Mouse (Mus musculus): ENCODE measurements around the gene Trim10. TPM values are rescaled to one million over a fixed set of nuclear protein-coding genes. Genes with fewer than 3 reads are reported as not detected.
"Not testable (repeated sequence)": the region's sequence is repeated elsewhere in the genome, so short reads cannot be mapped to it uniquely, and the experiment has no call there.

Gene Trim10
- polyA plus RNA-seq, 1 experiment from 2014 or later = 0.88 TPM

- Histone ChIP-seq H3K4me2 (replicated peaks) (no peak overlapping the region), H3K4me1 (replicated peaks; ENCODE audit: control insufficient read depth, insufficient read depth, low read length) (no peaks in the 10 kb centered on the region), H3K9ac (no peak overlapping the region), H3K36me3 (replicated peaks; ENCODE audit: control insufficient read depth, insufficient read depth) (no peaks in the 10 kb centered on the region), H3K9me3 (ENCODE audit: control insufficient read depth, low read length) (no peaks in the 10 kb centered on the region), H3K27me3 (ENCODE audit: control insufficient read depth, insufficient read depth, low read length) (no peaks in the 10 kb centered on the region), H3K4me3 (replicated peaks; ENCODE audit: low read length) (no peak overlapping the region), H3K27ac (no peak overlapping the region)
- no peak for ATAC-seq (ENCODE audit: low FRiP score)
- 71% methylated on average over 4 of the region's 4 CpGs for WGBS
- no peak for DNase-seq (ENCODE audit: low spot score)
Observed at GRCm38 (mm10) chr17:36874636-36875035, 5.3 kb downstream of the Trim10 start.

GRCm38 (mm10) chr17:36883350-36883749, 14.0 kb downstream of the Trim10 start:
- Histone ChIP-seq H3K27me3 (ENCODE audit: control insufficient read depth, insufficient read depth, low read length) (no peaks in the 10 kb centered on the region), H3K4me2 (replicated peaks) (no peak overlapping the region), H3K36me3 (replicated peaks; ENCODE audit: control insufficient read depth, insufficient read depth) (no peaks in the 10 kb centered on the region), H3K9me3 (ENCODE audit: control insufficient read depth, low read length) (no peaks in the 10 kb centered on the region), H3K4me3 (replicated peaks; ENCODE audit: low read length) (no peak overlapping the region), H3K4me1 (replicated peaks; ENCODE audit: control insufficient read depth, insufficient read depth, low read length) (no peaks in the 10 kb centered on the region), H3K27ac (no peak overlapping the region), H3K9ac (no peak overlapping the region)
- DNase-seq (ENCODE audit: low spot score) (no peak), ATAC-seq (ENCODE audit: low FRiP score) (no peak)
- WGBS = 79% methylated on average over 2 of the region's 2 CpGs

GRCm38 (mm10) chr17:36885132-36885790, 15.9 kb downstream of the Trim10 start:
- Histone ChIP-seq H3K9ac (no peak overlapping the region), H3K36me3 (replicated peaks; ENCODE audit: control insufficient read depth, insufficient read depth) (no peaks in the 10 kb centered on the region), H3K27ac (no peak overlapping the region), H3K4me2 (replicated peaks) (no peak overlapping the region), H3K27me3 (ENCODE audit: control insufficient read depth, insufficient read depth, low read length) (no peaks in the 10 kb centered on the region), H3K9me3 (ENCODE audit: control insufficient read depth, low read length) (no peaks in the 10 kb centered on the region), H3K4me3 (replicated peaks; ENCODE audit: low read length) (no peak overlapping the region), H3K4me1 (replicated peaks; ENCODE audit: control insufficient read depth, insufficient read depth, low read length) (no peaks in the 10 kb centered on the region)
- 94% methylated on average over 12 of the region's 12 CpGs for WGBS
- DNase-seq (ENCODE audit: low spot score) (no peak), ATAC-seq (ENCODE audit: low FRiP score) (no peak)

- H3K27ac ChIP-seq = no peak within 1 kb of the TSS
- WGBS = 88% methylated on average over 5 of the region's 5 CpGs
- no peaks in the 10 kb centered on the region for H3K27me3 ChIP-seq (ENCODE audit: control insufficient read depth, insufficient read depth, low read length)
- DNase-seq (ENCODE audit: low spot score) = no peak
- H3K4me1 ChIP-seq (replicated peaks; ENCODE audit: control insufficient read depth, insufficient read depth, low read length) = no peaks in the 10 kb centered on the region
- no peak for ATAC-seq (ENCODE audit: low FRiP score)
- no peak within 1 kb of the TSS for H3K4me2 ChIP-seq (replicated peaks)
- H3K4me3 ChIP-seq (replicated peaks; ENCODE audit: low read length) = no peak within 1 kb of the TSS
- no peaks in the 10 kb centered on the region for H3K9me3 ChIP-seq (ENCODE audit: control insufficient read depth, low read length)
- no peaks in the 10 kb centered on the region for H3K36me3 ChIP-seq (replicated peaks; ENCODE audit: control insufficient read depth, insufficient read depth)
- H3K9ac ChIP-seq = no peak within 1 kb of the TSS
Observed at GRCm38 (mm10) chr17:36890073-36890903, 20.9 kb downstream of the Trim10 start, which contains the start of gene Trim40. Trim40 (minus strand) TSS chr17:36890123.

- not testable (repeated sequence) for H3K27ac ChIP-seq; DNase-seq (ENCODE audit: low spot score); H3K4me1 ChIP-seq (replicated peaks; ENCODE audit: control insufficient read depth, insufficient read depth, low read length); H3K4me3 ChIP-seq (replicated peaks; ENCODE audit: low read length); H3K4me2 ChIP-seq (replicated peaks); H3K9me3 ChIP-seq (ENCODE audit: control insufficient read depth, low read length); H3K27me3 ChIP-seq (ENCODE audit: control insufficient read depth, insufficient read depth, low read length); H3K36me3 ChIP-seq (replicated peaks; ENCODE audit: control insufficient read depth, insufficient read depth); ATAC-seq (ENCODE audit: low FRiP score); H3K9ac ChIP-seq
- WGBS = 86% methylated on average over 1 of the region's 1 CpGs
Observed at GRCm38 (mm10) chr17:36891496-36891895, 22.1 kb downstream of the Trim10 start.

GRCm38 (mm10) chr17:36892362-36892761, 23.0 kb downstream of the Trim10 start:
- Histone ChIP-seq H3K36me3 (replicated peaks; ENCODE audit: control insufficient read depth, insufficient read depth) (no peaks in the 10 kb centered on the region), H3K4me3 (replicated peaks; ENCODE audit: low read length) (no peak overlapping the region), H3K27me3 (ENCODE audit: control insufficient read depth, insufficient read depth, low read length) (no peaks in the 10 kb centered on the region), H3K9ac (no peak overlapping the region), H3K27ac (no peak overlapping the region), H3K9me3 (ENCODE audit: control insufficient read depth, low read length) (no peaks in the 10 kb centered on the region), H3K4me2 (replicated peaks) (no peak overlapping the region), H3K4me1 (replicated peaks; ENCODE audit: control insufficient read depth, insufficient read depth, low read length) (no peaks in the 10 kb centered on the region)
- WGBS = 26% methylated on average over 2 of the region's 2 CpGs
- DNase-seq (ENCODE audit: low spot score) (peak; percentile 57), ATAC-seq (ENCODE audit: low FRiP score) (no peak)

- Histone ChIP-seq H3K27ac (no peak overlapping the region), H3K27me3 (ENCODE audit: control insufficient read depth, insufficient read depth, low read length) (no peaks in the 10 kb centered on the region), H3K4me1 (replicated peaks; ENCODE audit: control insufficient read depth, insufficient read depth, low read length) (no peaks in the 10 kb centered on the region), H3K4me2 (replicated peaks) (no peak overlapping the region), H3K9me3 (ENCODE audit: control insufficient read depth, low read length) (no peaks in the 10 kb centered on the region), H3K4me3 (replicated peaks; ENCODE audit: low read length) (no peak overlapping the region), H3K9ac (no peak overlapping the region), H3K36me3 (replicated peaks; ENCODE audit: control insufficient read depth, insufficient read depth) (no peaks in the 10 kb centered on the region)
- no peak for ATAC-seq (ENCODE audit: low FRiP score)
- WGBS = 80% methylated on average over 5 of the region's 5 CpGs
- no peak for DNase-seq (ENCODE audit: low spot score)
Observed at GRCm38 (mm10) chr17:36893387-36893786, 24.0 kb downstream of the Trim10 start.

- no peaks in the 10 kb centered on the region for H3K36me3 ChIP-seq (replicated peaks; ENCODE audit: control insufficient read depth, insufficient read depth)
- no peak overlapping the region for H3K4me3 ChIP-seq (replicated peaks; ENCODE audit: low read length)
- H3K4me1 ChIP-seq (replicated peaks; ENCODE audit: control insufficient read depth, insufficient read depth, low read length) = no peaks in the 10 kb centered on the region
- WGBS = 95% methylated on average over 1 of the region's 1 CpGs
- H3K9me3 ChIP-seq (ENCODE audit: control insufficient read depth, low read length) = no peaks in the 10 kb centered on the region
- H3K27ac ChIP-seq = no peak overlapping the region
- H3K9ac ChIP-seq = no peak overlapping the region
- DNase-seq (ENCODE audit: low spot score) (peak; percentile 56), ATAC-seq (ENCODE audit: low FRiP score) (no peak)
- no peak overlapping the region for H3K4me2 ChIP-seq (replicated peaks)
- no peaks in the 10 kb centered on the region for H3K27me3 ChIP-seq (ENCODE audit: control insufficient read depth, insufficient read depth, low read length)
Observed at GRCm38 (mm10) chr17:36896583-36896982, 27.2 kb downstream of the Trim10 start.

- DNase-seq (ENCODE audit: low spot score) = no peak
- no peak overlapping the region for H3K27ac ChIP-seq
- no peak for ATAC-seq (ENCODE audit: low FRiP score)
- H3K4me2 ChIP-seq (replicated peaks) = no peak overlapping the region
- H3K9me3 ChIP-seq (ENCODE audit: control insufficient read depth, low read length) = no peaks in the 10 kb centered on the region
- H3K9ac ChIP-seq = no peak overlapping the region
- H3K4me3 ChIP-seq (replicated peaks; ENCODE audit: low read length) = no peak overlapping the region
- no peaks in the 10 kb centered on the region for H3K27me3 ChIP-seq (ENCODE audit: control insufficient read depth, insufficient read depth, low read length)
- H3K36me3 ChIP-seq (replicated peaks; ENCODE audit: control insufficient read depth, insufficient read depth) = no peaks in the 10 kb centered on the region
- H3K4me1 ChIP-seq (replicated peaks; ENCODE audit: control insufficient read depth, insufficient read depth, low read length) = no peaks in the 10 kb centered on the region
Observed at GRCm38 (mm10) chr17:36897065-36897464, 27.7 kb downstream of the Trim10 start.

Measured in hindbrain, embryonic 14.5 days (tissue).